Mouse (Mus musculus) embryonic facial prominence, embryonic 12.5 days (tissue): ENCODE measurements around the gene Kcnh1. TPM values are rescaled to one million over a fixed set of nuclear protein-coding genes. Genes with fewer than 3 reads are reported as not detected.

Experiments used
- ATAC-seq: fragments of 200-750 bp; cut with Nextera tagmentation; 2 replicates; pipeline ENCODE4 v1.8.0; 2017; ENCODE audit not compliant: insufficient number of reproducible peaks, insufficient read depth, low FRiP score, low TSS enrichment
- H3K27ac ChIP-seq: fragments of 300-500 bp; sonication (generic); 2 replicates; pipeline ENCODE4 v1.5.1; 2016; ENCODE audit warnings: mild to moderate bottlenecking
- H3K27me3 ChIP-seq: fragments of 300-500 bp; sonication (generic); 2 replicates; pipeline ENCODE4 v1.6.1; 2016; ENCODE audit warnings: mild to moderate bottlenecking, moderate library complexity
- H3K36me3 ChIP-seq: fragments of 300-500 bp; sonication (generic); 2 replicates; pipeline ENCODE4 v1.6.1; 2016; ENCODE audit warnings: mild to moderate bottlenecking
- H3K4me1 ChIP-seq: fragments of 300-500 bp; sonication (generic); 2 replicates; pipeline ENCODE4 v1.6.1; 2016
- H3K4me2 ChIP-seq: fragments of 300-500 bp; sonication (generic); replicated peaks from 2 replicates; pipeline ENCODE4 v1.6.1; 2016; ENCODE audit warnings: mild to moderate bottlenecking, moderate library complexity
- H3K4me3 ChIP-seq: fragments of 300-500 bp; sonication (generic); 2 replicates; pipeline ENCODE4 v1.5.1; 2016; ENCODE audit warnings: mild to moderate bottlenecking
- H3K9ac ChIP-seq: fragments of 300-500 bp; sonication (generic); 2 replicates; pipeline ENCODE4 v1.6.1; 2016; ENCODE audit warnings: mild to moderate bottlenecking, moderate library complexity
- H3K9me3 ChIP-seq: fragments of 300-500 bp; sonication (generic); 2 replicates; pipeline ENCODE4 v1.6.1; 2016; ENCODE audit warnings: mild to moderate bottlenecking, moderate library complexity
- WGBS: fragments of 180-500 bp; shearing (Covaris S2); methylation state at CpG from one replicate; pipeline ENCODE4 v1.1.7; 2016; 5-methylcytosine and 5-hydroxymethylcytosine counted together
- polyA plus RNA-seq: library from polyadenylated mRNA; unstranded; fragments of >200 nt; fragmentation: Nextera tagmentation; extraction: Ambion mirVana; gene quantifications from 2 replicates; pipeline ENCODE4 v1.2.1, GENCODE M21; 2016

Gene Kcnh1
- polyA plus RNA-seq, 1 experiment from 2014 or later = 0.90 TPM

- no peak overlapping the region for H3K4me2 ChIP-seq
- H3K9ac ChIP-seq = no peak overlapping the region
- H3K27ac ChIP-seq = no peak overlapping the region
- ATAC-seq = no peak
- H3K9me3 ChIP-seq = no peaks in the 10 kb centered on the region
- no peaks in the 10 kb centered on the region for H3K4me1 ChIP-seq
- H3K4me3 ChIP-seq = no peak overlapping the region
- H3K27me3 ChIP-seq = no peaks in the 10 kb centered on the region
- 79% methylated on average over 14 of the region's 14 CpGs for WGBS
- H3K36me3 ChIP-seq = no peaks in the 10 kb centered on the region
Measured at GRCm38 (mm10) chr1:192421377-192422166, 231.0 kb downstream of the Kcnh1 start.

GRCm38 (mm10) chr1:192431423-192431822, 240.8 kb downstream of the Kcnh1 start:
- no peaks in the 10 kb centered on the region for H3K36me3 ChIP-seq
- H3K27ac ChIP-seq = no peak overlapping the region
- 81% methylated on average over 2 of the region's 2 CpGs for WGBS
- H3K9ac ChIP-seq = no peak overlapping the region
- no peak for ATAC-seq
- H3K4me2 ChIP-seq = no peak overlapping the region
- no peaks in the 10 kb centered on the region for H3K27me3 ChIP-seq
- no peaks in the 10 kb centered on the region for H3K9me3 ChIP-seq
- H3K4me1 ChIP-seq = no peaks in the 10 kb centered on the region
- H3K4me3 ChIP-seq = no peak overlapping the region

DNA sequence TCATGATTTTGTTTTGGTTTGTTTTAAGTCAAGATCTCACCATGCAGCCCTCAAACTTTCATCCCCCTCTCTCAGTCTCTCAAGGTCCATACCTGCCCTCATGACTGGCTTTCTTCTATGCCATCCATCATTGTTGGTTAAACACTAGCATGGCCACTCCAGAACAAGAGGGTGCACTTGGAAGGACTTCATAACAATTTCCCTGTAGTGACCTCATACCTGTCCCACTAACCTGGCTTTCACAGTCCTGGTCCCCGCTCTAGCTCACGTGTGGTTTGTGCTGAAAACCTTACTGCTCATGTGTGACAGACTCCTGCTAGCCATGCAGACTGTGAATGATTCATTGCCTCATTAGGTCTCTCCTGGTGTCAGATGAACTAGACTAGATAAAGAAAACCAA, 244.9 kb downstream of the Kcnh1 start:
- Histone ChIP-seq H3K27ac (no peak overlapping the region), H3K27me3 (no peaks in the 10 kb centered on the region), H3K4me3 (no peak overlapping the region), H3K9ac (no peak overlapping the region), H3K4me1 (no peaks in the 10 kb centered on the region), H3K4me2 (no peak overlapping the region), H3K9me3 (no peaks in the 10 kb centered on the region), H3K36me3 (no peaks in the 10 kb centered on the region)
- WGBS = 81% methylated on average over 2 of the region's 2 CpGs
- no peak for ATAC-seq

GRCm38 (mm10) chr1:192439151-192439837, 248.7 kb downstream of the Kcnh1 start:
- H3K4me2 ChIP-seq = no peak overlapping the region
- H3K36me3 ChIP-seq = no peaks in the 10 kb centered on the region
- no peak for ATAC-seq
- no peak overlapping the region for H3K9ac ChIP-seq
- 66% methylated on average over 6 of the region's 6 CpGs for WGBS
- no peaks in the 10 kb centered on the region for H3K9me3 ChIP-seq
- H3K4me3 ChIP-seq = no peak overlapping the region
- H3K4me1 ChIP-seq = peaks cover 4% of the 10 kb centered on the region; the same call in 1 of the 2 replicates
- no peak overlapping the region for H3K27ac ChIP-seq
- H3K27me3 ChIP-seq = no peaks in the 10 kb centered on the region

GRCm38 (mm10) chr1:192442772-192443445, 252.3 kb downstream of the Kcnh1 start:
- H3K4me1 ChIP-seq = peaks cover 6% of the 10 kb centered on the region; the same call in 1 of the 2 replicates
- WGBS = 84% methylated on average over 5 of the region's 5 CpGs
- H3K27ac ChIP-seq = no peak overlapping the region
- no peak overlapping the region for H3K4me2 ChIP-seq
- no peaks in the 10 kb centered on the region for H3K27me3 ChIP-seq
- no peak for ATAC-seq
- no peaks in the 10 kb centered on the region for H3K9me3 ChIP-seq
- no peak overlapping the region for H3K4me3 ChIP-seq
- H3K36me3 ChIP-seq = no peaks in the 10 kb centered on the region
- no peak overlapping the region for H3K9ac ChIP-seq

GRCm38 (mm10) chr1:192443998-192444657, 253.6 kb downstream of the Kcnh1 start:
- H3K4me3 ChIP-seq = no peak overlapping the region
- ATAC-seq = no peak
- no peaks in the 10 kb centered on the region for H3K36me3 ChIP-seq
- H3K27me3 ChIP-seq = no peaks in the 10 kb centered on the region
- H3K9me3 ChIP-seq = no peaks in the 10 kb centered on the region
- H3K9ac ChIP-seq = no peak overlapping the region
- peaks cover 6% of the 10 kb centered on the region; the same call in 1 of the 2 replicates for H3K4me1 ChIP-seq
- WGBS = 79% methylated on average over 20 of the region's 20 CpGs
- H3K27ac ChIP-seq = peak overlapping the region; percentile 70
- H3K4me2 ChIP-seq = no peak overlapping the region

DNA sequence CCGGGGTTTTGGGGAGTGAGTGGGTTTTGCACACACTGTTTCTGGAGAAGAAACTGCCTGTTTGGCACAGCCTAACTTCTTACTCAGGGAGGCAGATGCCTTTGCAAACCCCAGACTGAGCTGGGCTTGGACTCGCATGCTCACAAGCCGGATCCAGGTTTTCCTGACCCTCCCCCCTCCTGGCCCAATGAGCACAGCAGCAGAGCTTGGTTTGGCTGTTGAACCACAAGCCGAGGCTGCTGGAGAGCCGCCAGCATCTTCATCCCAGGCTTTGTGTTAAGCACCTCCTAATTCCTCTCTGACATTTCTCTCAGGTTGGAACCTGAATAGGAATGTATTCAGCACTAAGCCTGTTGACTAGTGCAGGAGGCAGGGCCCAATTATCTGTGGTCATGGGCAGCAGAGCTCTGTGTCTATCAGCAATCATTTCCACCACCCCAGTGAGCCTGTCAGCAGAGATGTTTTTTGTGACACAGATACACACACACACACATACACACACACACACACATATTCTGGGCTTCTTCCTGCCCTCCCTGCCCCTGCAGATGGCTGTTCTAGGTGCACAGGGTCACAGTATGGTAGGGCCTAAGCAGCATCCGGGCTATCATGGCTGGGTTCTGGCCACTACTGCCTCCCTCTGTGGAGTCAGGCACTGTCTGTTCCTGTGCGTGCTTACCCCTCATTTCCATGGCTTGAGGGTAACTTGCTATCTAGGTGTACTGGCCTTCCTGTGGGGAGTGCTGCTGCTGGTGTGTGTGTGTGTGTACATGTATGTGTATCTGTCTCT, 254.3 kb downstream of the Kcnh1 start:
- H3K4me1 ChIP-seq = peaks cover 6% of the 10 kb centered on the region; the same call in 1 of the 2 replicates
- H3K27me3 ChIP-seq = no peaks in the 10 kb centered on the region
- no peak overlapping the region for H3K4me3 ChIP-seq
- H3K4me2 ChIP-seq = no peak overlapping the region
- peak; percentile 84 for ATAC-seq
- no peaks in the 10 kb centered on the region for H3K36me3 ChIP-seq
- H3K9me3 ChIP-seq = no peaks in the 10 kb centered on the region
- peak overlapping the region; percentile 70 for H3K27ac ChIP-seq
- 46% methylated on average over 7 of the region's 7 CpGs for WGBS
- no peak overlapping the region for H3K9ac ChIP-seq

GRCm38 (mm10) chr1:192446158-192446557, 255.6 kb downstream of the Kcnh1 start:
- Histone ChIP-seq H3K27me3 (no peaks in the 10 kb centered on the region), H3K9ac (no peak overlapping the region), H3K4me2 (no peak overlapping the region), H3K4me1 (peaks cover 6% of the 10 kb centered on the region; the same call in 1 of the 2 replicates), H3K4me3 (no peak overlapping the region), H3K27ac (no peak overlapping the region), H3K9me3 (no peaks in the 10 kb centered on the region), H3K36me3 (no peaks in the 10 kb centered on the region)
- 46% methylated on average over 5 of the region's 5 CpGs for whole genome bisulfite sequencing
- no peak for ATAC-seq

DNA sequence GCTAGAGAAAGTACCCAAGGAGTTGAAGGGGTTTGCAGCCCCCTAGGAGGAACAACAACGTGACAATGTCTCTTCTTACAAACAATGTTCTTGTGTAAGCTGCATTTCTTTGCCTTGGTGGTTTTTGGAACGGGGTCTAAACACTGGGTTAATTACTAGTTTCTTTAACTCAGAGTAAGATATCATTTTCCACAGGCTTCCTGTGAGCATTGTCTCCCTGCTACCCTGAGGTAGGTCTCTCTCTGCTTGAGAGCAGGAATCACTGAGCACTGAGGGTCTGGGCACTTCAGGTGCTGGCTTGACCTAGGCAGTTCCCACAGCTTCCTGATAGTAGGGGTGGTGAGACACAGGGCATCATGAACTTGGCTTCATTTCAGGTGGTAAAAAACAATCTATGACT, 257.1 kb downstream of the Kcnh1 start:
- no peak overlapping the region for H3K4me2 ChIP-seq
- ATAC-seq = no peak
- H3K27me3 ChIP-seq = no peaks in the 10 kb centered on the region
- H3K27ac ChIP-seq = no peak overlapping the region
- no peak overlapping the region for H3K9ac ChIP-seq
- H3K4me3 ChIP-seq = no peak overlapping the region
- WGBS = 51% methylated on average over 2 of the region's 2 CpGs
- no peaks in the 10 kb centered on the region for H3K9me3 ChIP-seq
- H3K4me1 ChIP-seq = peaks cover 6% of the 10 kb centered on the region; the same call in 1 of the 2 replicates
- no peaks in the 10 kb centered on the region for H3K36me3 ChIP-seq

GRCm38 (mm10) chr1:192448512-192448911, 257.9 kb downstream of the Kcnh1 start:
- 77% methylated on average over 1 of the region's 1 CpGs for WGBS
- H3K9ac ChIP-seq = no peak overlapping the region
- ATAC-seq = no peak

More at GRCm38 (mm10) chr1:192448512-192448911, 257.9 kb downstream of the Kcnh1 start:
- no peaks in the 10 kb centered on the region for H3K36me3 ChIP-seq
- H3K4me2 ChIP-seq = no peak overlapping the region
- no peaks in the 10 kb centered on the region for H3K9me3 ChIP-seq
- no peaks in the 10 kb centered on the region for H3K27me3 ChIP-seq
- H3K27ac ChIP-seq = no peak overlapping the region
- peaks cover 6% of the 10 kb centered on the region; the same call in 1 of the 2 replicates for H3K4me1 ChIP-seq
- H3K4me3 ChIP-seq = no peak overlapping the region
